Mouse (Mus musculus): ENCODE results near the gene Nckipsd. TPM values are rescaled to one million over a fixed set of nuclear protein-coding genes. Genes with fewer than 3 reads are reported as not detected.

The Nckipsd gene
- polyA plus RNA-seq, 1 experiment = 65.0 TPM

- Histone ChIP-seq H3K4me3 (ENCODE audit: insufficient read depth, low read length) (peak within 1 kb of the TSS; percentile 95), H3K27ac (ENCODE audit: insufficient read depth, low read length) (peak within 1 kb of the TSS; percentile 79), H3K4me1 (ENCODE audit: control insufficient read depth, insufficient read depth, low read length) (peaks cover 12% of the 10 kb centered on the region)
- TF ChIP-seq POLR2A (IDR thresholded peaks at IDR 0.05; ENCODE audit: extremely low read depth, insufficient read depth, low read length) (peak; percentile 71), CTCF (IDR thresholded peaks at IDR 0.05; ENCODE audit: extremely low read depth, insufficient read depth, low read length) (no peak)
Measured at GRCm38 (mm10) chr9:108783548-108784463, 24.4 kb upstream of the Nckipsd start, which contains the start of gene Ip6k2. Ip6k2 (plus strand) TSS chr9:108783796.

GRCm38 (mm10) chr9:108785416-108785815 lies 22.8 kb upstream of the Nckipsd start:
- H3K4me3 ChIP-seq (ENCODE audit: insufficient read depth, low read length) = peak overlapping the region; percentile 95
- TF ChIP-seq CTCF (IDR thresholded peaks at IDR 0.05; ENCODE audit: extremely low read depth, insufficient read depth, low read length) (no peak), POLR2A (IDR thresholded peaks at IDR 0.05; ENCODE audit: extremely low read depth, insufficient read depth, low read length) (no peak)
- H3K27ac ChIP-seq (ENCODE audit: insufficient read depth, low read length) = no peak overlapping the region
- peaks cover 15% of the 10 kb centered on the region for H3K4me1 ChIP-seq (ENCODE audit: control insufficient read depth, insufficient read depth, low read length)

- Histone ChIP-seq H3K27ac (ENCODE audit: insufficient read depth, low read length) (no peak overlapping the region), H3K4me1 (ENCODE audit: control insufficient read depth, insufficient read depth, low read length) (peaks cover 18% of the 10 kb centered on the region), H3K4me3 (ENCODE audit: insufficient read depth, low read length) (no peak overlapping the region; the same call in 1 of the 2 replicates)
- TF ChIP-seq CTCF (IDR thresholded peaks at IDR 0.05; ENCODE audit: extremely low read depth, insufficient read depth, low read length) (no peak), POLR2A (IDR thresholded peaks at IDR 0.05; ENCODE audit: extremely low read depth, insufficient read depth, low read length) (no peak)
Measured at GRCm38 (mm10) chr9:108786494-108786893, 21.7 kb upstream of the Nckipsd start.

- peaks cover 22% of the 10 kb centered on the region for H3K4me1 ChIP-seq (ENCODE audit: control insufficient read depth, insufficient read depth, low read length)
- no peak for TF ChIP-seq CTCF (IDR thresholded peaks at IDR 0.05; ENCODE audit: extremely low read depth, insufficient read depth, low read length)
- TF ChIP-seq POLR2A (IDR thresholded peaks at IDR 0.05; ENCODE audit: extremely low read depth, insufficient read depth, low read length) = no peak
- H3K4me3 ChIP-seq (ENCODE audit: insufficient read depth, low read length) = no peak overlapping the region
- H3K27ac ChIP-seq (ENCODE audit: insufficient read depth, low read length) = no peak overlapping the region
Measured at GRCm38 (mm10) chr9:108787080-108787479, 21.1 kb upstream of the Nckipsd start.

GRCm38 (mm10) chr9:108788713-108789112 lies 19.5 kb upstream of the Nckipsd start:
- no peak for TF ChIP-seq CTCF (IDR thresholded peaks at IDR 0.05; ENCODE audit: extremely low read depth, insufficient read depth, low read length)
- TF ChIP-seq POLR2A (IDR thresholded peaks at IDR 0.05; ENCODE audit: extremely low read depth, insufficient read depth, low read length) = no peak
- no peak overlapping the region for H3K27ac ChIP-seq (ENCODE audit: insufficient read depth, low read length)
- peaks cover 27% of the 10 kb centered on the region for H3K4me1 ChIP-seq (ENCODE audit: control insufficient read depth, insufficient read depth, low read length)

GRCm38 (mm10) chr9:108792307-108792706 lies 15.9 kb upstream of the Nckipsd start:
- Histone ChIP-seq H3K4me3 (ENCODE audit: insufficient read depth, low read length) (no peak overlapping the region), H3K27ac (ENCODE audit: insufficient read depth, low read length) (no peak overlapping the region), H3K4me1 (ENCODE audit: control insufficient read depth, insufficient read depth, low read length) (peaks cover 29% of the 10 kb centered on the region)
- no peak for TF ChIP-seq CTCF (IDR thresholded peaks at IDR 0.05; ENCODE audit: extremely low read depth, insufficient read depth, low read length)
- no peak for TF ChIP-seq POLR2A (IDR thresholded peaks at IDR 0.05; ENCODE audit: extremely low read depth, insufficient read depth, low read length)

More at GRCm38 (mm10) chr9:108788713-108789112, 19.5 kb upstream of the Nckipsd start:
- H3K4me3 ChIP-seq (ENCODE audit: insufficient read depth, low read length) = no peak overlapping the region

GRCm38 (mm10) chr9:108792730-108793129 lies 15.4 kb upstream of the Nckipsd start:
- no peak overlapping the region for H3K4me3 ChIP-seq (ENCODE audit: insufficient read depth, low read length)
- TF ChIP-seq POLR2A (IDR thresholded peaks at IDR 0.05; ENCODE audit: extremely low read depth, insufficient read depth, low read length) (no peak), CTCF (IDR thresholded peaks at IDR 0.05; ENCODE audit: extremely low read depth, insufficient read depth, low read length) (no peak)
- no peak overlapping the region for H3K27ac ChIP-seq (ENCODE audit: insufficient read depth, low read length)
- peaks cover 30% of the 10 kb centered on the region for H3K4me1 ChIP-seq (ENCODE audit: control insufficient read depth, insufficient read depth, low read length)

- peaks cover 22% of the 10 kb centered on the region for H3K4me1 ChIP-seq (ENCODE audit: control insufficient read depth, insufficient read depth, low read length)
- H3K27ac ChIP-seq (ENCODE audit: insufficient read depth, low read length) = no peak overlapping the region
- H3K4me3 ChIP-seq (ENCODE audit: insufficient read depth, low read length) = no peak overlapping the region
- TF ChIP-seq CTCF (IDR thresholded peaks at IDR 0.05; ENCODE audit: extremely low read depth, insufficient read depth, low read length) (no peak), POLR2A (IDR thresholded peaks at IDR 0.05; ENCODE audit: extremely low read depth, insufficient read depth, low read length) (no peak)
Measured at GRCm38 (mm10) chr9:108795281-108795680, 12.9 kb upstream of the Nckipsd start.

- H3K4me1 ChIP-seq (ENCODE audit: control insufficient read depth, insufficient read depth, low read length) = peaks cover 22% of the 10 kb centered on the region
- TF ChIP-seq POLR2A (IDR thresholded peaks at IDR 0.05; ENCODE audit: extremely low read depth, insufficient read depth, low read length) (no peak), CTCF (IDR thresholded peaks at IDR 0.05; ENCODE audit: extremely low read depth, insufficient read depth, low read length) (no peak)
- H3K4me3 ChIP-seq (ENCODE audit: insufficient read depth, low read length) = 0 out of 2 replicates have a peak overlapping the region, but pooled peaks have one; percentile 7
- peak overlapping the region; percentile 54; the same call in 1 of the 2 replicates for H3K27ac ChIP-seq (ENCODE audit: insufficient read depth, low read length)
Measured at GRCm38 (mm10) chr9:108795762-108796161, 12.4 kb upstream of the Nckipsd start.
